Mouse (Mus musculus): ENCODE measurements around the gene Pithd1. TPM values are rescaled to one million over a fixed set of nuclear protein-coding genes. Genes with fewer than 3 reads are reported as not detected.
A peak's percentile ranks its signal among the peaks of the same experiment; 100 is the strongest.

Gene Pithd1
- polyA plus RNA-seq, 2 experiments = 50.2 to 52.6 TPM

- TF ChIP-seq POLR2A (IDR thresholded peaks at IDR 0.05; ENCODE audit: borderline replicate concordance, extremely low read depth, insufficient read depth, insufficient read length) = no peak
Measured at GRCm38 (mm10) chr4:135969070-135969750, 17.9 kb downstream of the Pithd1 start.

GRCm38 (mm10) chr4:135968271-135968869 lies 18.7 kb downstream of the Pithd1 start:
- Histone ChIP-seq H3K9ac (ENCODE audit: low read depth, low read length, severe bottlenecking) (no peak overlapping the region), H3K9me3 (ENCODE audit: control insufficient read depth, low read length) (no peaks in the 10 kb centered on the region), H3K27me3 (ENCODE audit: control insufficient read depth, insufficient read depth, low read length) (no peaks in the 10 kb centered on the region), H3K4me2 (replicated peaks; ENCODE audit: low read depth, low read length, severe bottlenecking) (no peak overlapping the region), H3K27ac (replicated peaks; ENCODE audit: low read depth, low read length) (no peak overlapping the region), H3K4me1 (ENCODE audit: control insufficient read depth, insufficient read depth, low read length) (peaks cover 13% of the 10 kb centered on the region), H3K4me3 (replicated peaks; ENCODE audit: low read length) (no peak overlapping the region), H3K36me3 (ENCODE audit: control insufficient read depth, insufficient read depth, low read length) (peaks cover 51% of the 10 kb centered on the region)
- DNase-seq (ENCODE audit: low spot score) (no peak), ATAC-seq (ENCODE audit: low FRiP score, low read depth) (no peak)
- WGBS = 75% methylated on average over 7 of the region's 19 CpGs
- no peak for TF ChIP-seq POLR2A (IDR thresholded peaks at IDR 0.05; ENCODE audit: borderline replicate concordance, extremely low read depth, insufficient read depth, insufficient read length)

More at GRCm38 (mm10) chr4:135969070-135969750, 17.9 kb downstream of the Pithd1 start:
- Histone ChIP-seq H3K4me3 (replicated peaks; ENCODE audit: low read length) (no peak overlapping the region), H3K9me3 (ENCODE audit: control insufficient read depth, low read length) (no peaks in the 10 kb centered on the region), H3K27me3 (ENCODE audit: control insufficient read depth, insufficient read depth, low read length) (no peaks in the 10 kb centered on the region), H3K36me3 (ENCODE audit: control insufficient read depth, insufficient read depth, low read length) (peaks cover 51% of the 10 kb centered on the region), H3K9ac (ENCODE audit: low read depth, low read length, severe bottlenecking) (no peak overlapping the region), H3K4me1 (ENCODE audit: control insufficient read depth, insufficient read depth, low read length) (peaks cover 13% of the 10 kb centered on the region), H3K4me2 (replicated peaks; ENCODE audit: low read depth, low read length, severe bottlenecking) (no peak overlapping the region), H3K27ac (replicated peaks; ENCODE audit: low read depth, low read length) (no peak overlapping the region)
- 92% methylated on average over 13 of the region's 13 CpGs for WGBS
- DNase-seq (ENCODE audit: low spot score) (no peak), ATAC-seq (ENCODE audit: low FRiP score, low read depth) (no peak)

GRCm38 (mm10) chr4:135967086-135967760 lies 19.8 kb downstream of the Pithd1 start:
- no peak overlapping the region for H3K4me2 ChIP-seq (replicated peaks; ENCODE audit: low read depth, low read length, severe bottlenecking)
- WGBS = 85% methylated on average over 18 of the region's 18 CpGs
- H3K9ac ChIP-seq (ENCODE audit: low read depth, low read length, severe bottlenecking) = no peak overlapping the region
- H3K36me3 ChIP-seq (ENCODE audit: control insufficient read depth, insufficient read depth, low read length) = peaks cover 54% of the 10 kb centered on the region
- no peaks in the 10 kb centered on the region for H3K27me3 ChIP-seq (ENCODE audit: control insufficient read depth, insufficient read depth, low read length)
- H3K4me1 ChIP-seq (ENCODE audit: control insufficient read depth, insufficient read depth, low read length) = peaks cover 13% of the 10 kb centered on the region
- no peaks in the 10 kb centered on the region for H3K9me3 ChIP-seq (ENCODE audit: control insufficient read depth, low read length)
- no peak for TF ChIP-seq POLR2A (IDR thresholded peaks at IDR 0.05; ENCODE audit: borderline replicate concordance, extremely low read depth, insufficient read depth, insufficient read length)
- no peak overlapping the region for H3K27ac ChIP-seq (replicated peaks; ENCODE audit: low read depth, low read length)
- H3K4me3 ChIP-seq (replicated peaks; ENCODE audit: low read length) = no peak overlapping the region
- ATAC-seq (ENCODE audit: low FRiP score, low read depth) (no peak), DNase-seq (ENCODE audit: low spot score) (no peak)

- H3K9ac ChIP-seq (ENCODE audit: low read depth, low read length, severe bottlenecking) = no peak overlapping the region
- DNase-seq (ENCODE audit: low spot score) (no peak), ATAC-seq (ENCODE audit: low FRiP score, low read depth) (no peak)
- H3K9me3 ChIP-seq (ENCODE audit: control insufficient read depth, low read length) = no peaks in the 10 kb centered on the region
- 94% methylated on average over 16 of the region's 16 CpGs for whole genome bisulfite sequencing
- H3K36me3 ChIP-seq (ENCODE audit: control insufficient read depth, insufficient read depth, low read length) = peaks cover 63% of the 10 kb centered on the region
- TF ChIP-seq POLR2A (IDR thresholded peaks at IDR 0.05; ENCODE audit: borderline replicate concordance, extremely low read depth, insufficient read depth, insufficient read length) = no peak
- peaks cover 7% of the 10 kb centered on the region for H3K4me1 ChIP-seq (ENCODE audit: control insufficient read depth, insufficient read depth, low read length)
- H3K27me3 ChIP-seq (ENCODE audit: control insufficient read depth, insufficient read depth, low read length) = no peaks in the 10 kb centered on the region
- H3K4me2 ChIP-seq (replicated peaks; ENCODE audit: low read depth, low read length, severe bottlenecking) = no peak overlapping the region
- H3K27ac ChIP-seq (replicated peaks; ENCODE audit: low read depth, low read length) = no peak overlapping the region
- H3K4me3 ChIP-seq (replicated peaks; ENCODE audit: low read length) = no peak overlapping the region
Measured at GRCm38 (mm10) chr4:135966283-135966682, 20.8 kb downstream of the Pithd1 start.

- H3K4me1 ChIP-seq (ENCODE audit: control insufficient read depth, insufficient read depth, low read length) = peaks cover 6% of the 10 kb centered on the region
- peak overlapping the region; percentile 72 for H3K4me3 ChIP-seq (replicated peaks; ENCODE audit: low read length)
- H3K36me3 ChIP-seq (ENCODE audit: control insufficient read depth, insufficient read depth, low read length) = peaks cover 67% of the 10 kb centered on the region
- no peak for TF ChIP-seq POLR2A (IDR thresholded peaks at IDR 0.05; ENCODE audit: borderline replicate concordance, extremely low read depth, insufficient read depth, insufficient read length)
- no peaks in the 10 kb centered on the region for H3K9me3 ChIP-seq (ENCODE audit: control insufficient read depth, low read length)
- H3K4me2 ChIP-seq (replicated peaks; ENCODE audit: low read depth, low read length, severe bottlenecking) = peak overlapping the region; percentile 86; the same call in 1 of the 2 replicates
- ATAC-seq (ENCODE audit: low FRiP score, low read depth) = no peak
- H3K27me3 ChIP-seq (ENCODE audit: control insufficient read depth, insufficient read depth, low read length) = no peaks in the 10 kb centered on the region
- DNase-seq (ENCODE audit: low spot score) = no peak
- H3K27ac ChIP-seq (replicated peaks; ENCODE audit: low read depth, low read length) = no peak overlapping the region
- no peak overlapping the region for H3K9ac ChIP-seq (ENCODE audit: low read depth, low read length, severe bottlenecking)
- 75% methylated on average over 9 of the region's 9 CpGs for WGBS
Measured at GRCm38 (mm10) chr4:135965113-135965512, 22.0 kb downstream of the Pithd1 start.

Measured in limb, embryonic 14.5 days (tissue).